Mouse (Mus musculus) MEL (cell line): ENCODE data around the gene Zfp536. TPM values are rescaled to one million over a fixed set of nuclear protein-coding genes. Genes with fewer than 3 reads are reported as not detected.

Source experiments
- DNase-seq: peaks from one replicate; pipeline ENCODE4 v3.0.0; 2011; ENCODE audit warnings: low read depth, low spot score
- H3K27ac ChIP-seq: 2 replicates; pipeline ENCODE4 v1.5.1; 2012; ENCODE audit warnings: low read depth, mild to moderate bottlenecking, control low read depth, low read length, moderate library complexity; ENCODE audit not compliant: control insufficient read depth
- H3K27me3 ChIP-seq, 2 experiments: fragments of 150-350 bp in 1 of 2; sonication (generic) in 1 of 2; 2 replicates each; pipeline ENCODE4 v1.6.1; 2012; ENCODE audit warnings: low read length in 2 of 2, mild to moderate bottlenecking in 2 of 2, improper control_type of control experiment in 1 of 2, moderate library complexity in 1 of 2; ENCODE audit not compliant: insufficient read depth in 2 of 2, control insufficient read depth in 1 of 2
- H3K36me3 ChIP-seq, 2 experiments: 2 replicates each; pipeline ENCODE4 v1.6.1; 2012 to 2014; ENCODE audit warnings: low read length in 2 of 2, improper control_type of control experiment in 1 of 2, inconsistent platforms in 1 of 2, mild to moderate bottlenecking in 1 of 2; ENCODE audit not compliant: insufficient read depth in 2 of 2, control insufficient read depth in 1 of 2
- H3K4me1 ChIP-seq, 2 experiments: fragments of 150-350 bp in 1 of 2; sonication (generic) in 1 of 2; 2 replicates each; pipeline ENCODE4 v1.6.1; 2012; ENCODE audit warnings: low read length in 2 of 2, improper control_type of control experiment in 1 of 2, mild to moderate bottlenecking in 1 of 2; ENCODE audit not compliant: insufficient read depth in 2 of 2, control insufficient read depth in 1 of 2
- H3K4me3 ChIP-seq, 2 experiments: fragments of 150-350 bp in 1 of 2; sonication (generic) in 1 of 2; 2 replicates each; pipeline ENCODE4 v1.5.1; 2012; ENCODE audit warnings: low read depth in 2 of 2, low read length in 2 of 2, mild to moderate bottlenecking in 2 of 2, moderate library complexity in 2 of 2, control low read depth in 1 of 2, improper control_type of control experiment in 1 of 2; ENCODE audit not compliant: control insufficient read depth in 1 of 2, insufficient read depth in 1 of 2
- H3K79me2 ChIP-seq: 2 replicates; pipeline ENCODE4 v1.6.1; 2012; ENCODE audit warnings: mild to moderate bottlenecking, low read length, moderate library complexity; ENCODE audit not compliant: control insufficient read depth, poor library complexity, insufficient read depth
- H3K9ac ChIP-seq: 2 replicates; pipeline ENCODE4 v1.6.1; 2012; ENCODE audit warnings: low read depth, mild to moderate bottlenecking, control low read depth, low read length, moderate library complexity; ENCODE audit not compliant: control insufficient read depth, poor library complexity, severe bottlenecking
- H3K9me3 ChIP-seq: fragments of 150-350 bp; sonication (generic); replicated peaks from 2 replicates; pipeline ENCODE4 v1.6.1; 2012; ENCODE audit warnings: mild to moderate bottlenecking, low read length, improper control_type of control experiment, moderate library complexity; ENCODE audit not compliant: insufficient read depth
- CHD1 ChIP-seq: IDR thresholded peaks from 2 replicates; pipeline ENCODE4 v1.6.1; 2012; ENCODE audit warnings: low read depth, mild to moderate bottlenecking, inconsistent platforms, low read length, improper control_type of control experiment
- CHD2 ChIP-seq: IDR thresholded peaks from 2 replicates; pipeline ENCODE4 v1.6.1; 2011; ENCODE audit warnings: low read length, improper control_type of control experiment
- CTCF ChIP-seq, 3 experiments: IDR thresholded peaks in 2 of 3; conservative IDR thresholded peaks in 1 of 3; 2 replicates each; pipeline ENCODE4 v1.5.1; 2011 to 2012; ENCODE audit warnings: low read length in 3 of 3, low read depth in 2 of 3, mild to moderate bottlenecking in 2 of 3, improper control_type of control experiment in 1 of 3, inconsistent platforms in 1 of 3, mixed read lengths in 1 of 3, moderate library complexity in 1 of 3; ENCODE audit not compliant: control insufficient read depth in 1 of 3, insufficient read depth in 1 of 3, poor library complexity in 1 of 3, severe bottlenecking in 1 of 3
- E2F4 ChIP-seq: IDR thresholded peaks from 2 replicates; pipeline ENCODE4 v1.6.1; 2011; ENCODE audit warnings: low read depth, low read length, improper control_type of control experiment, borderline replicate concordance
- ELF1 ChIP-seq: IDR thresholded peaks from 2 replicates; pipeline ENCODE4 v1.6.1; 2014; ENCODE audit warnings: low read depth, mild to moderate bottlenecking, inconsistent platforms, low read length, improper control_type of control experiment, moderate library complexity
- GABPA ChIP-seq: IDR thresholded peaks from 2 replicates; pipeline ENCODE4 v1.6.1; 2012; ENCODE audit warnings: low read depth, mild to moderate bottlenecking, inconsistent platforms, low read length, improper control_type of control experiment, moderate library complexity
- KAT2A ChIP-seq: conservative IDR thresholded peaks from 2 replicates; pipeline ENCODE4 v1.6.1; 2012; ENCODE audit warnings: low read depth, low read length, improper control_type of control experiment, inconsistent platforms
- MAFK ChIP-seq: IDR thresholded peaks from 2 replicates; pipeline ENCODE4 v1.6.1; 2011; ENCODE audit warnings: low read depth, mild to moderate bottlenecking, low read length, improper control_type of control experiment, borderline replicate concordance
- MAZ ChIP-seq: IDR thresholded peaks from 2 replicates; pipeline ENCODE4 v1.6.1; 2012; ENCODE audit warnings: low read depth, mild to moderate bottlenecking, inconsistent platforms, low read length, improper control_type of control experiment
- MEF2A ChIP-seq: IDR thresholded peaks from 2 replicates; pipeline ENCODE4 v1.6.1; 2014; ENCODE audit warnings: low read depth, mild to moderate bottlenecking, inconsistent platforms, low read length, improper control_type of control experiment; ENCODE audit not compliant: poor library complexity, insufficient replicate concordance, severe bottlenecking; ENCODE audit errors: extremely low read depth
- MXI1 ChIP-seq: IDR thresholded peaks from 2 replicates; pipeline ENCODE4 v1.6.1; 2011; ENCODE audit warnings: mild to moderate bottlenecking, low read depth, low read length, improper control_type of control experiment
- MYC ChIP-seq: IDR thresholded peaks from 2 replicates; pipeline ENCODE4 v1.6.1; 2011; ENCODE audit warnings: low read depth, mild to moderate bottlenecking, low read length, improper control_type of control experiment, moderate library complexity
- NELFE ChIP-seq: IDR thresholded peaks from 2 replicates; pipeline ENCODE4 v1.6.1; 2011; ENCODE audit warnings: low read depth, low read length, improper control_type of control experiment
- NRF1 ChIP-seq: IDR thresholded peaks from 2 replicates; pipeline ENCODE4 v1.6.1; 2014; ENCODE audit warnings: low read depth, mild to moderate bottlenecking, inconsistent platforms, low read length, improper control_type of control experiment, moderate library complexity; ENCODE audit not compliant: poor library complexity, insufficient read depth, severe bottlenecking
- POLR2A ChIP-seq, 2 experiments: IDR thresholded peaks; 2 replicates each; pipeline ENCODE4 v1.6.1; 2011 to 2012; ENCODE audit warnings: low read length in 2 of 2, mild to moderate bottlenecking in 2 of 2, control low read depth in 1 of 2, improper control_type of control experiment in 1 of 2, low read depth in 1 of 2, moderate library complexity in 1 of 2; ENCODE audit not compliant: control insufficient read depth in 1 of 2, insufficient read depth in 1 of 2, poor library complexity in 1 of 2
- POLR2AphosphoS5 ChIP-seq: IDR thresholded peaks from 2 replicates; pipeline ENCODE4 v1.6.1; 2012; ENCODE audit warnings: low read depth, borderline replicate concordance, mild to moderate bottlenecking, inconsistent platforms, low read length, moderate library complexity, mixed read lengths
- RAD21 ChIP-seq: IDR thresholded peaks from 2 replicates; pipeline ENCODE4 v1.6.1; 2011; ENCODE audit warnings: mild to moderate bottlenecking, low read depth, low read length, improper control_type of control experiment
- SMC3 ChIP-seq: IDR thresholded peaks from 2 replicates; pipeline ENCODE4 v1.6.1; 2011; ENCODE audit warnings: low read depth, low read length, improper control_type of control experiment
- TCF12 ChIP-seq: IDR thresholded peaks from 2 replicates; pipeline ENCODE4 v1.6.1; 2014; ENCODE audit warnings: low read depth, mild to moderate bottlenecking, inconsistent platforms, low read length, improper control_type of control experiment, moderate library complexity
- UBTF ChIP-seq: IDR thresholded peaks from 2 replicates; pipeline ENCODE4 v1.6.1; 2012; ENCODE audit warnings: low read depth, mild to moderate bottlenecking, inconsistent platforms, low read length, improper control_type of control experiment, moderate library complexity, borderline replicate concordance; ENCODE audit not compliant: insufficient read depth
- USF1 ChIP-seq: IDR thresholded peaks from 2 replicates; pipeline ENCODE4 v1.6.1; 2014; ENCODE audit warnings: low read depth, mild to moderate bottlenecking, inconsistent platforms, low read length, improper control_type of control experiment, moderate library complexity
- USF2 ChIP-seq, 2 experiments: IDR thresholded peaks; 2 replicates each; pipeline ENCODE4 v1.6.1; 2011 to 2012; ENCODE audit warnings: improper control_type of control experiment in 2 of 2, low read length in 2 of 2, borderline replicate concordance in 1 of 2, inconsistent platforms in 1 of 2, low read depth in 1 of 2, mild to moderate bottlenecking in 1 of 2; ENCODE audit not compliant: insufficient read depth in 1 of 2
- ZKSCAN1 ChIP-seq: IDR thresholded peaks from 2 replicates; pipeline ENCODE4 v1.6.1; 2012; ENCODE audit warnings: low read depth, mild to moderate bottlenecking, inconsistent platforms, low read length, improper control_type of control experiment, moderate library complexity
- ZMIZ1 ChIP-seq: IDR thresholded peaks from 2 replicates; pipeline ENCODE4 v1.6.1; 2012; ENCODE audit warnings: low read depth, mild to moderate bottlenecking, inconsistent platforms, low read length, improper control_type of control experiment, moderate library complexity
- ZNF384 ChIP-seq: IDR thresholded peaks from 2 replicates; pipeline ENCODE4 v1.6.1; 2012; ENCODE audit warnings: low read depth, mild to moderate bottlenecking, inconsistent platforms, low read length, improper control_type of control experiment
- polyA plus RNA-seq, 2 experiments: library from polyadenylated mRNA; stranded (reverse) in 1 of 2; unstranded in 1 of 2; fragments of >175 nt in 1 of 2; fragments of >200 nt in 1 of 2; gene quantifications; 2 replicates each; pipeline versions ENCODE4 v1.2.1 to v1.2.4; 2012; ENCODE audit warnings: low replicate concordance in 2 of 2, low read depth in 1 of 2; ENCODE audit not compliant: insufficient read length in 2 of 2, insufficient read depth in 1 of 2, missing spikeins in 1 of 2
- total RNA-seq: library from RNA; depleted of rRNA; stranded (reverse); fragments of 300-350 nt; gene quantifications from 2 replicates; pipeline ENCODE4 v1.2.3, GENCODE M21; 2012

Zfp536 gene
- total and polyA plus RNA-seq, 3 experiments = not detected

GRCm38 (mm10) chr7:37437887-37438286 lies 335.6 kb downstream of the Zfp536 start:
- Histone ChIP-seq H3K4me3 (no peak overlapping the region), H3K27me3 (no peaks in the 10 kb centered on the region), H3K36me3 (no peaks in the 10 kb centered on the region), H3K4me1 (no peaks in the 10 kb centered on the region), H3K9me3 (no peaks in the 10 kb centered on the region), H3K27ac (no peak overlapping the region), H3K9ac (no peak overlapping the region), H3K79me2 (no peaks in the 10 kb centered on the region)
- DNase-seq = no peak
- TF ChIP-seq CTCF (IDR thresholded peaks at IDR 0.05 in 2 of 3, conservative IDR thresholded peaks at IDR 0.05 in 1 of 3; ENCODE audit: control insufficient read depth in 1 of 3, insufficient read depth in 1 of 3, low read depth in 2 of 3, low read length in 3 of 3, poor library complexity in 1 of 3, severe bottlenecking in 1 of 3) (no peak), NELFE (no peak), UBTF (no peak)

DNA sequence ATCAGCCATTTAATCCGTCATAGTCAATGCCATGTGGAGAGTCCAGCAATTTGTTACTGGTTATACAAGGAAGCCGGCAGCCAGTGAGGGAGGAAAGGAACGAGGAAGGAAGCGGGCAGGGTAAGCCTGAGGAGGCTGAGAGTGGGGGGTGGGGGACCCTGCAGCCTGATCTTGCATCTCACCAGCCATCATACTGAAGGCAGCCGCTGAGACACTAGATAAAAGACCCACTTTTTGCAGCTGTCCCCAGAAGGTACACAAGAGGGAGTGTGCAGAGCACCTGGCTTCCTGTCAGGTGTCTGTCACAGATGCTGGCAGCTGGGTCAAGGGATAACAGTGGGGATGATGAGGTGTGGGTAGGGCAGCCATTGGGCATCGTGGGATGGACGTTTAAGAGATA lies 340.3 kb downstream of the Zfp536 start:
- H3K27me3 ChIP-seq = no peaks in the 10 kb centered on the region
- H3K79me2 ChIP-seq = no peaks in the 10 kb centered on the region
- H3K27ac ChIP-seq = no peak overlapping the region
- no peak for DNase-seq
- no peaks in the 10 kb centered on the region for H3K36me3 ChIP-seq
- H3K4me1 ChIP-seq = no peaks in the 10 kb centered on the region
- no peaks in the 10 kb centered on the region for H3K9me3 ChIP-seq
- no peak overlapping the region for H3K4me3 ChIP-seq
- no peak for TF ChIP-seq CHD2
- no peak for TF ChIP-seq UBTF
- no peak for TF ChIP-seq GABPA
- TF ChIP-seq POLR2A (IDR thresholded peaks at IDR 0.05; ENCODE audit: control insufficient read depth in 1 of 2, insufficient read depth in 1 of 2, low read depth in 1 of 2, low read length in 2 of 2, poor library complexity in 1 of 2) = no peak
- no peak for TF ChIP-seq CTCF (IDR thresholded peaks at IDR 0.05 in 2 of 3, conservative IDR thresholded peaks at IDR 0.05 in 1 of 3; ENCODE audit: control insufficient read depth in 1 of 3, insufficient read depth in 1 of 3, low read depth in 2 of 3, low read length in 3 of 3, poor library complexity in 1 of 3, severe bottlenecking in 1 of 3)
- no peak for TF ChIP-seq USF1
- no peak for TF ChIP-seq CHD1
- no peak for TF ChIP-seq ZNF384
- TF ChIP-seq ZMIZ1 = no peak
- TF ChIP-seq MAFK = no peak
- no peak for TF ChIP-seq MAZ
- no peak for TF ChIP-seq ELF1
- no peak for TF ChIP-seq NRF1
- no peak for TF ChIP-seq NELFE
- H3K9ac ChIP-seq = no peak overlapping the region

GRCm38 (mm10) chr7:37431471-37431870 lies 342.0 kb downstream of the Zfp536 start:
- Histone ChIP-seq H3K9me3 (no peaks in the 10 kb centered on the region), H3K4me3 (no peak overlapping the region), H3K27ac (no peak overlapping the region), H3K9ac (no peak overlapping the region), H3K36me3 (no peaks in the 10 kb centered on the region), H3K4me1 (no peaks in the 10 kb centered on the region), H3K79me2 (no peaks in the 10 kb centered on the region), H3K27me3 (no peaks in the 10 kb centered on the region)
- DNase-seq = no peak
- no peak for TF ChIP-seq USF1
- no peak for TF ChIP-seq MEF2A
- no peak for TF ChIP-seq E2F4
- TF ChIP-seq KAT2A = no peak
- no peak for TF ChIP-seq MAFK
- TF ChIP-seq MYC = no peak
- TF ChIP-seq RAD21 = no peak
- TF ChIP-seq ZKSCAN1 = no peak
- no peak for TF ChIP-seq SMC3
- no peak for TF ChIP-seq MXI1
- TF ChIP-seq TCF12 = no peak
- TF ChIP-seq CHD2 = no peak
- no peak for TF ChIP-seq ELF1
- TF ChIP-seq ZMIZ1 = no peak
- TF ChIP-seq POLR2AphosphoS5 = no peak
- TF ChIP-seq USF2 (IDR thresholded peaks at IDR 0.05; ENCODE audit: borderline replicate concordance in 1 of 2, insufficient read depth in 1 of 2, low read depth in 1 of 2, low read length in 2 of 2) = no peak
